Mouse (Mus musculus): Measurements from ENCODE around the gene Gcsam. TPM values are rescaled to one million over a fixed set of nuclear protein-coding genes. Genes with fewer than 3 reads are reported as not detected.

Gene Gcsam
- not detected in 2 replicates for total RNA-seq (2014; rRNA removed)
- polyA plus RNA-seq (2015; fragmentation: Nextera tagmentation; extraction: Ambion mirVana): not detected in 2 replicates

GRCm38 (mm10) chr16:45610267-45610666 is at the start of gene Gcsam:
Gene Gcsam, plus strand, starts transcription at chr16:45610380.
- H3K36me3 ChIP-seq (ENCODE audit: insufficient read depth): no peaks in the 10 kb centered on the region
- ATAC-seq (no peak), DNase-seq (no peak)
- no peaks in the 10 kb centered on the region for H3K9me3 ChIP-seq (ENCODE audit: low read length)
- H3K27me3 ChIP-seq (ENCODE audit: insufficient read depth, low read length): no peaks in the 10 kb centered on the region
- H3K4me3 ChIP-seq (ENCODE audit: low read depth, low read length): no peak within 1 kb of the TSS
- no peaks in the 10 kb centered on the region for H3K4me1 ChIP-seq (ENCODE audit: insufficient read depth)
- TF ChIP-seq CTCF (IDR thresholded peaks at IDR 0.05; ENCODE audit: low read depth): no peak
- 82% methylated on average over 4 of the region's 4 CpGs for WGBS
- H3K9ac ChIP-seq: no peak within 1 kb of the TSS
- no peak within 1 kb of the TSS for H3K4me2 ChIP-seq (ENCODE audit: low read depth)
- H3K27ac ChIP-seq (ENCODE audit: low read depth, low read length): no peak within 1 kb of the TSS

GRCm38 (mm10) chr16:45561747-45562146 is 48.4 kb upstream of the Gcsam start:
- Histone ChIP-seq H3K4me2 (ENCODE audit: low read depth) (no peak overlapping the region), H3K9ac (no peak overlapping the region), H3K36me3 (ENCODE audit: insufficient read depth) (no peaks in the 10 kb centered on the region), H3K27ac (ENCODE audit: low read depth, low read length) (no peak overlapping the region), H3K9me3 (ENCODE audit: low read length) (no peaks in the 10 kb centered on the region), H3K27me3 (ENCODE audit: insufficient read depth, low read length) (no peaks in the 10 kb centered on the region), H3K4me3 (ENCODE audit: low read depth, low read length) (no peak overlapping the region), H3K4me1 (ENCODE audit: insufficient read depth) (no peaks in the 10 kb centered on the region)
- 57% methylated on average over 3 of the region's 3 CpGs for WGBS
- no peak for DNase-seq
- no peak for ATAC-seq
- no peak for TF ChIP-seq CTCF (IDR thresholded peaks at IDR 0.05; ENCODE audit: low read depth)

- no peak overlapping the region for H3K27ac ChIP-seq (ENCODE audit: low read depth, low read length)
- WGBS: 92% methylated on average over 3 of the region's 3 CpGs
These were observed 37.9 kb upstream of the Gcsam start for GRCm38 (mm10) chr16:45572307-45572706.

GRCm38 (mm10) chr16:45579883-45580282 is 30.3 kb upstream of the Gcsam start:
- Histone ChIP-seq H3K9ac (no peak overlapping the region), H3K4me3 (ENCODE audit: low read depth, low read length) (no peak overlapping the region), H3K4me1 (ENCODE audit: insufficient read depth) (no peaks in the 10 kb centered on the region), H3K9me3 (ENCODE audit: low read length) (no peaks in the 10 kb centered on the region), H3K4me2 (ENCODE audit: low read depth) (no peak overlapping the region), H3K36me3 (ENCODE audit: insufficient read depth) (no peaks in the 10 kb centered on the region), H3K27ac (ENCODE audit: low read depth, low read length) (no peak overlapping the region), H3K27me3 (ENCODE audit: insufficient read depth, low read length) (no peaks in the 10 kb centered on the region)
- TF ChIP-seq CTCF (IDR thresholded peaks at IDR 0.05; ENCODE audit: low read depth): no peak
- 69% methylated on average over 12 of the region's 12 CpGs for WGBS
- DNase-seq: no peak
- no peak for ATAC-seq

More at GRCm38 (mm10) chr16:45572307-45572706, 37.9 kb upstream of the Gcsam start:
- ATAC-seq (no peak), DNase-seq (no peak)
- Histone ChIP-seq H3K27me3 (ENCODE audit: insufficient read depth, low read length) (no peaks in the 10 kb centered on the region), H3K4me2 (ENCODE audit: low read depth) (no peak overlapping the region), H3K36me3 (ENCODE audit: insufficient read depth) (no peaks in the 10 kb centered on the region), H3K9ac (no peak overlapping the region), H3K4me1 (ENCODE audit: insufficient read depth) (no peaks in the 10 kb centered on the region), H3K9me3 (ENCODE audit: low read length) (no peaks in the 10 kb centered on the region), H3K4me3 (ENCODE audit: low read depth, low read length) (no peak overlapping the region)
- TF ChIP-seq CTCF (IDR thresholded peaks at IDR 0.05; ENCODE audit: low read depth): no peak

GRCm38 (mm10) chr16:45582512-45582911 is 27.7 kb upstream of the Gcsam start:
- TF ChIP-seq CTCF (IDR thresholded peaks at IDR 0.05; ENCODE audit: low read depth): peak; percentile 52
- H3K27me3 ChIP-seq (ENCODE audit: insufficient read depth, low read length): no peaks in the 10 kb centered on the region
- no peak overlapping the region for H3K9ac ChIP-seq
- DNase-seq (peak; percentile 8), ATAC-seq (no peak)
- 21% methylated on average over 2 of the region's 2 CpGs for WGBS
- H3K4me3 ChIP-seq (ENCODE audit: low read depth, low read length): no peak overlapping the region
- H3K36me3 ChIP-seq (ENCODE audit: insufficient read depth): no peaks in the 10 kb centered on the region
- no peaks in the 10 kb centered on the region for H3K4me1 ChIP-seq (ENCODE audit: insufficient read depth)
- H3K9me3 ChIP-seq (ENCODE audit: low read length): no peaks in the 10 kb centered on the region
- no peak overlapping the region for H3K4me2 ChIP-seq (ENCODE audit: low read depth)
- no peak overlapping the region for H3K27ac ChIP-seq (ENCODE audit: low read depth, low read length)

DNA sequence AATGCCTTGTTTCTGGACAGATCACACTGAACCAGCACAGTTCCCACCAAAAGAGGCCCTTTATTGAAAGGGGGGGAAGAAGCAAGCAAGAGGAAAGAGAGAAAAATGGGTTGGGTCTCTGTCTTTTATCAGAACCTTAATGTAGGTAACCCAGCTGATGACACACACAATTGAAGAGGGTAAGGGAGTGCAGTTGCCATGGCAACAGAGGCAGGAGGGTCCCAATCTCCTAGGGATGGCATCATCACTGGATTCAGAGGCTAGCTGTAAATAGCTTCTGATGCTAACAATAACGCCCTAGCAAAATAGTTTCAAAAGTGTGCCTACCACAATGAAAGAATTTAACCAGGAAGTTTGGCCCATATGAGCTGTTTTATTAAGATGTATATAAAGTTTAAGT is 16.5 kb upstream of the Gcsam start:
- peak; percentile 11 for DNase-seq
- Histone ChIP-seq H3K4me3 (ENCODE audit: low read depth, low read length) (no peak overlapping the region), H3K36me3 (ENCODE audit: insufficient read depth) (no peaks in the 10 kb centered on the region), H3K9me3 (ENCODE audit: low read length) (no peaks in the 10 kb centered on the region), H3K9ac (no peak overlapping the region), H3K4me2 (ENCODE audit: low read depth) (no peak overlapping the region), H3K27ac (ENCODE audit: low read depth, low read length) (no peak overlapping the region), H3K27me3 (ENCODE audit: insufficient read depth, low read length) (no peaks in the 10 kb centered on the region), H3K4me1 (ENCODE audit: insufficient read depth) (no peaks in the 10 kb centered on the region)
- 48% methylated on average over 1 of the region's 1 CpGs for WGBS
- peak; percentile 50; the same call in 1 of the 2 replicates for ATAC-seq
- no peak for TF ChIP-seq CTCF (IDR thresholded peaks at IDR 0.05; ENCODE audit: low read depth)

GRCm38 (mm10) chr16:45595494-45595893 is 14.7 kb upstream of the Gcsam start:
- Histone ChIP-seq H3K9ac (no peak overlapping the region), H3K36me3 (ENCODE audit: insufficient read depth) (no peaks in the 10 kb centered on the region), H3K9me3 (ENCODE audit: low read length) (no peaks in the 10 kb centered on the region), H3K27ac (ENCODE audit: low read depth, low read length) (no peak overlapping the region), H3K4me2 (ENCODE audit: low read depth) (no peak overlapping the region), H3K4me1 (ENCODE audit: insufficient read depth) (no peaks in the 10 kb centered on the region), H3K27me3 (ENCODE audit: insufficient read depth, low read length) (no peaks in the 10 kb centered on the region), H3K4me3 (ENCODE audit: low read depth, low read length) (no peak overlapping the region)
- no peak for ATAC-seq
- no peak for DNase-seq
- TF ChIP-seq CTCF (IDR thresholded peaks at IDR 0.05; ENCODE audit: low read depth): no peak
